Mouse (Mus musculus): ENCODE results near the gene Olfr71.

Olfr71 gene

DNA sequence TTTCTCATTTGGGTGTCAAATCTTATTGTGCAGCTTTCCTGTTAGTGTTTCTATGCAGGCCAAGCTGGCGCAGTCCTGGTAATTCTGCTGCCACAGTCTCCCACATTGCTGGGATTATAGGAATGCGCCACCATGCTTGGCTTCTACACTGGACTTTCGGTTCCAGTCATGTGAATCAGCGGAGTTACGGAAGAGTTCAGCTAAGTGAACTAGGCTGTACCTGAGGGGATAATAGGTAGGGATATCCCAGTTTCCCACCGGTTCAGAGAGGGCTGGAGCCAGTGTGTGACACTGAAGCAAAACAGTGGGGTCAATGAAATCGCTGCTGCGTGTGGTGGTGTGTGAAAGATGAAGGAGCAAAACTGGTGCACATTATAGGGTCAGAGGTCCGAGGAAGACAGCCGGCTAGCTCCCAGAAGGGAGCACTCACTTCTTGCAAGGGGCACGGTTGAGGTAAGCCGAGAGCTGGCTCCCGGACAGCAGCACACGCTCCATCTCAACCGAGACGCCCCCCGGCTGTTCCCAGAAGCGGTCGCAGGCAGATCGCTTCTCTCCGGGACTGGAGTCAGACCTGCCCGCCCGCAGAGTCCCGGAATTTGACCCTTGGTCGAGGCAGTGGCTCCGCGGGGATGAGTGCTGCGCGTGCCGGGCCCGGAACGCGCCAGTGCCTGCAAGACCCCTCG is 54.3 kb downstream of the Olfr71 start:
- DNase-seq = no peak

All from cerebellum, adult 11-12 months (tissue).